Mouse (Mus musculus): ENCODE data around the gene Dhx38. TPM values are rescaled to one million over a fixed set of nuclear protein-coding genes. Genes with fewer than 3 reads are reported as not detected.

Dhx38 gene
- polyA plus RNA-seq, 1 experiment from 2014 or later: 18.5 TPM

DNA sequence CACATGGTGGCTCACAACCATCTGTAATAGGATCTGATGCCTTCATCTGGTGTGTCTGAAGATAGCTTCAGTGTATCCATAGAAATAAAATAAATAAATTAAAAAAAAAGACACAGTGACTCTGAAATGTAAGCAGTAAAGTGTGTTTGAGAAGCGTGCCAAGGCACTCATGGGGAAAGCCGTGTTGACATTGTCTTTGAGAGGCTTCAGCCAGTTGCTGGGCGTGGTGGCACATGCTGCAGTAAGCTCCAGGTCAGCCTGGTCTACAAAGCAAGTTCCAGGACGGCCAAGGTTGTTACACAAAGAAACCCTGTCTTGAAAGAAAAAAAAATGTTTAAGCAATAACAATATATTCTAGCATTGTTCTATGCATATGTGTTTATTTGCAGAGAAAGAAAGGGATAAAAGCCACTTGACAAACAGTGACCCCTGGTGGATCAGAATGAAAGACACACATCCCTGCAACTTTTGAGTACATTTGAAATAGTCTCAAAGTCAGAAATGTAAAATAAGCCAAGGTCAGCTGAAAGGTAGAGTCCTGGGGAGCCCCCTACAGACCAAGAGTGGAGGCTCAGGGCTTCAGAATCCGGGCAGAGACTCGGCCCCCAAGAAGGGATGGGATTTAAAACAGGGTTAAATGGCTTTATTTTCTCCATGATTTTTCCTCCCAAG is 27.6 kb upstream of the Dhx38 start:
- no peaks in the 10 kb centered on the region for H3K9me3 ChIP-seq (replicated peaks; ENCODE audit: control insufficient read depth, low read length, poor library complexity, severe bottlenecking)
- H3K27ac ChIP-seq (ENCODE audit: low read length): no peak overlapping the region
- no peak for ATAC-seq
- no peak overlapping the region for H3K4me3 ChIP-seq (ENCODE audit: low read depth, low read length)
- 0 out of 2 replicates have a peak, but pooled peaks cover 3% of the 10 kb centered on the region for H3K36me3 ChIP-seq (ENCODE audit: control insufficient read depth, insufficient read depth, low read length)
- H3K9ac ChIP-seq (ENCODE audit: low read depth, low read length): no peak overlapping the region
- no peaks in the 10 kb centered on the region for H3K27me3 ChIP-seq (ENCODE audit: control insufficient read depth, insufficient read depth, low read depth, low read length)
- WGBS: 77% methylated on average over 6 of the region's 6 CpGs
- H3K4me2 ChIP-seq (ENCODE audit: low read length): no peak overlapping the region
- no peaks in the 10 kb centered on the region for H3K4me1 ChIP-seq (ENCODE audit: control insufficient read depth, insufficient read depth, low read length)

DNA sequence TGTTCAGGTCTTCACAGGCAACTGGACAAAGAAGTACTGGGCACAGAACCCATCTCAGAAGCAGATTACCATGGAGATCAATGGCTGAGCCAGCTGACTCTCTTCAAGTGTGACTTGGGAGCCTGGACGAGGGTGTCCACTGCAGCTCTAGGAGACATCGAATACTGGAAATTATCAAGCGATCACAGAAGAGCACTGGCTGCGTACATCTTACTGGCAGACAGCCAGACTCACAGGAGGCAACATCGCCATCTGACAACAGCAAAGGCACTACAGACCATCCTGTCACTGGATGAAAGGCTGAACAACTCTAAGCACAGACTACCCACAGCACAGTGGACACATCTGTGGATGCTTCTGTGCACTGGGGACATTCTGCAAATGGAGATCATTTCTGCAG is 26.5 kb upstream of the Dhx38 start:
- Histone ChIP-seq H3K9ac (ENCODE audit: low read depth, low read length) (no peak overlapping the region), H3K27me3 (ENCODE audit: control insufficient read depth, insufficient read depth, low read depth, low read length) (no peaks in the 10 kb centered on the region), H3K4me1 (ENCODE audit: control insufficient read depth, insufficient read depth, low read length) (no peaks in the 10 kb centered on the region), H3K36me3 (ENCODE audit: control insufficient read depth, insufficient read depth, low read length) (0 out of 2 replicates have a peak, but pooled peaks cover 3% of the 10 kb centered on the region), H3K4me3 (ENCODE audit: low read depth, low read length) (no peak overlapping the region), H3K27ac (ENCODE audit: low read length) (no peak overlapping the region), H3K4me2 (ENCODE audit: low read length) (no peak overlapping the region), H3K9me3 (replicated peaks; ENCODE audit: control insufficient read depth, low read length, poor library complexity, severe bottlenecking) (no peaks in the 10 kb centered on the region)
- no peak for ATAC-seq
- WGBS: 86% methylated on average over 5 of the region's 5 CpGs

DNA sequence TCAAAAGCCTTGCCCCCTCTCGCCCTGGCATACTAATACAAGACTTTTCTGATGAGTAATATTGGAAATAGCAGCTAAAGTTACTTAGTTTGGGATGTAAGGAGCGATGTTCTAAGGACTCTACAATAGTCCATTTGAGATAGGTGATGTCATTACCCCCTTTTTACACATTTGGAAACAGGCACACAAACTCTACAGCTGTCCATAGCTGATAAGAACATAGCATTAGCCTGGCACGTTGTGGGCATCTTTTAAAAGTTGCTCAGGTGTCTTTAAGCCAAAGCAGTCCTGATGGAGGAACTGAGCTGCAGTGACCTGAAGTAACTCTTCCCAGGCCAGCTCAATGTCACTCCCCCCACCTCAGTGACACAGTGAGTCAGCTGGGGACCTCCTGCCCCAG is 25.7 kb upstream of the Dhx38 start:
- 87% methylated on average over 3 of the region's 3 CpGs for WGBS
- ATAC-seq: no peak
- H3K9me3 ChIP-seq (replicated peaks; ENCODE audit: control insufficient read depth, low read length, poor library complexity, severe bottlenecking): no peaks in the 10 kb centered on the region
- H3K4me1 ChIP-seq (ENCODE audit: control insufficient read depth, insufficient read depth, low read length): no peaks in the 10 kb centered on the region
- no peak overlapping the region for H3K27ac ChIP-seq (ENCODE audit: low read length)
- no peak overlapping the region for H3K9ac ChIP-seq (ENCODE audit: low read depth, low read length)
- no peaks in the 10 kb centered on the region for H3K27me3 ChIP-seq (ENCODE audit: control insufficient read depth, insufficient read depth, low read depth, low read length)
- H3K36me3 ChIP-seq (ENCODE audit: control insufficient read depth, insufficient read depth, low read length): 0 out of 2 replicates have a peak, but pooled peaks cover 3% of the 10 kb centered on the region
- no peak overlapping the region for H3K4me2 ChIP-seq (ENCODE audit: low read length)
- H3K4me3 ChIP-seq (ENCODE audit: low read depth, low read length): no peak overlapping the region

DNA sequence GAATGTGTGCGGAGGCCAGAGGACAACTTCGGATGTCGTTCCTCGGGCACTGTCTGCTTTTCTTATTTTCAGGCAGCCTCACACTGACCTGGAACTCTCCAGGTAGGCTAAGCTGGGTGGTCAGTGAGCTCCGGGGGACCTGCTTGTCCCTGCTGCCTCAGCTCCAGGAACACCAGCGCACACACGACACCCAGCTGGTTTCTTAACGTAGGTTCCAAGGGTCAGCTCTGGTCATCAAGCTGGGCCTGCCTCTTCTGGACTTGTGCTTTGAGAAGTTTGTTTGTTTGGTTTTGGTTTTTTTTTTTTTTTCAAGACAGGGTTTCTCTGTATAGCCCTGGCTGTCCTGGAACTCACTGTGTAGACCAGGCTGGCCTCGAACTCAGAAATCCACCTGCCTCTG is 25.2 kb upstream of the Dhx38 start:
- H3K9me3 ChIP-seq (replicated peaks; ENCODE audit: control insufficient read depth, low read length, poor library complexity, severe bottlenecking): no peaks in the 10 kb centered on the region
- no peak overlapping the region for H3K4me3 ChIP-seq (ENCODE audit: low read depth, low read length)
- ATAC-seq: no peak
- 0 out of 2 replicates have a peak, but pooled peaks cover 3% of the 10 kb centered on the region for H3K36me3 ChIP-seq (ENCODE audit: control insufficient read depth, insufficient read depth, low read length)
- H3K4me1 ChIP-seq (ENCODE audit: control insufficient read depth, insufficient read depth, low read length): no peaks in the 10 kb centered on the region
- no peak overlapping the region for H3K9ac ChIP-seq (ENCODE audit: low read depth, low read length)
- WGBS: 90% methylated on average over 9 of the region's 9 CpGs
- H3K4me2 ChIP-seq (ENCODE audit: low read length): no peak overlapping the region
- no peak overlapping the region for H3K27ac ChIP-seq (ENCODE audit: low read length)
- no peaks in the 10 kb centered on the region for H3K27me3 ChIP-seq (ENCODE audit: control insufficient read depth, insufficient read depth, low read depth, low read length)

DNA sequence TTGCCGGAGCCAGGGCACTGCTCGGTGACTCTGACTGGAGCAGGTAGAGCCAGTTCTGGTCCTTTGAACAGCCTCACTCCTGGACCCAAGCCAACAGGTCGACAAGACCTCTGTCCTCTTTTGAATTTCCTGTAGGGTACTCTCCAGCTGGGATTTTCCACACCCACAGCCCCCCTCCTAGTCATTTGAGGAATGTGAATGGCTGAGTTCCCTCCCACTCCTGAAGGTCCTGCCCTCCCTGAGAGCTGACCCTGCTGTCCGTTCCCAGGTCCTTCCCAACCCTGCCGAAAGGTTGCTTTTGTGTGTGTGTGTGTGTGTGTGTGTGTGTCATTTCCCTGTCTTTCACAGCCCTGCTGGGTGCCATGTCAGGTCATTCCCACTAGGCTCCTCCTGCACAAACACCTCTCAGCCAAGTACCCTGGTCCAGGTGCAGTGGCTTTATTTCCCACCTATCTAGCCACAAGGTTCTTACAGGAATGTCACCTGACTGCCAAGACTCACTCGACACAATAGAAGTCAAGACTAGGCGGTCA is 21.4 kb upstream of the Dhx38 start:
- no peak overlapping the region for H3K4me3 ChIP-seq (ENCODE audit: low read depth, low read length)
- no peak overlapping the region for H3K27ac ChIP-seq (ENCODE audit: low read length)
- no peak overlapping the region for H3K4me2 ChIP-seq (ENCODE audit: low read length)
- no peaks in the 10 kb centered on the region for H3K9me3 ChIP-seq (replicated peaks; ENCODE audit: control insufficient read depth, low read length, poor library complexity, severe bottlenecking)
- ATAC-seq: no peak
- 79% methylated on average over 7 of the region's 7 CpGs for WGBS
- no peaks in the 10 kb centered on the region for H3K36me3 ChIP-seq (ENCODE audit: control insufficient read depth, insufficient read depth, low read length)
- H3K4me1 ChIP-seq (ENCODE audit: control insufficient read depth, insufficient read depth, low read length): no peaks in the 10 kb centered on the region
- no peaks in the 10 kb centered on the region for H3K27me3 ChIP-seq (ENCODE audit: control insufficient read depth, insufficient read depth, low read depth, low read length)
- no peak overlapping the region for H3K9ac ChIP-seq (ENCODE audit: low read depth, low read length)

DNA sequence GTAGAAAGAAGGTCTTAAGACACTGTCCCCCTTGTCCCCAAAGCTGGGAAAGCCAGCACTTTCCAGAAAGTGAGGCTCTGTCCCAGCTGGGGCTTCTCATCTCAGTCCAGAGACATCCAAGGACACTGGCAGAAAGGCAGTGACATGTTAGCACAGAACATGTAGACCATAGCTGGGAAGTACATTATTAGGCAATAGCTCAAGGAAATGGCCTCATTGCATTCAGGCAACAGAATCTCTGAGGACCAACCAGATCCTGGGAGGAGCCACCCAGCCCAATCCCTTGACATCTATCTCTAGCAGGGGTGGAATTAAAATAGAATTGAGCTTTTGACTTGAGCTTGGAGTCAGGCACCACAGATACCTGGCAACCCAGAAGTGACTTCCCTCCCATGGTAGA is 20.0 kb upstream of the Dhx38 start:
- no peak overlapping the region for H3K4me2 ChIP-seq (ENCODE audit: low read length)
- no peaks in the 10 kb centered on the region for H3K36me3 ChIP-seq (ENCODE audit: control insufficient read depth, insufficient read depth, low read length)
- H3K27me3 ChIP-seq (ENCODE audit: control insufficient read depth, insufficient read depth, low read depth, low read length): no peaks in the 10 kb centered on the region
- no peak for ATAC-seq
- H3K4me3 ChIP-seq (ENCODE audit: low read depth, low read length): no peak overlapping the region
- H3K9me3 ChIP-seq (replicated peaks; ENCODE audit: control insufficient read depth, low read length, poor library complexity, severe bottlenecking): no peaks in the 10 kb centered on the region
- H3K27ac ChIP-seq (ENCODE audit: low read length): no peak overlapping the region
- no peaks in the 10 kb centered on the region for H3K4me1 ChIP-seq (ENCODE audit: control insufficient read depth, insufficient read depth, low read length)
- H3K9ac ChIP-seq (ENCODE audit: low read depth, low read length): no peak overlapping the region

DNA sequence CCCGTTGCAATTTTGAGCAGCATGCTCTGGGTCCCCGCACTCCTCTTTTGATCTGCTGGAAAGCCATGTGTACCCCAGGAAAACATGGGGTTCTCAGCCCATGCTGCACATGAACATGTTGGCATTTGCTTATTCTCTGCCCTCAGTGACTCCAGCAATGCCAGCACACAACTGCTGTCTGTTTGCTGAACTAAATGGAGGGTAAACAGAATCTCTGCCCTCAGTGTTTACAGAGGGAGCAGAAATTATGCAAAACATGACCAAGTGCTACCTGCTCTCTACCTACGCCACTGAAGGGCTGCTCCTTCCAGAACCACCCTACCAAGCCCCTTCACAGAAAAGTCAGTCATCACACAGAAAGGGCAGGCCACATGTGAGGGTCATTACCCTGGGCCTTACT is 19.2 kb upstream of the Dhx38 start:
- WGBS: 86% methylated on average over 3 of the region's 3 CpGs
- Histone ChIP-seq H3K36me3 (ENCODE audit: control insufficient read depth, insufficient read depth, low read length) (no peaks in the 10 kb centered on the region), H3K27me3 (ENCODE audit: control insufficient read depth, insufficient read depth, low read depth, low read length) (no peaks in the 10 kb centered on the region)

DNA sequence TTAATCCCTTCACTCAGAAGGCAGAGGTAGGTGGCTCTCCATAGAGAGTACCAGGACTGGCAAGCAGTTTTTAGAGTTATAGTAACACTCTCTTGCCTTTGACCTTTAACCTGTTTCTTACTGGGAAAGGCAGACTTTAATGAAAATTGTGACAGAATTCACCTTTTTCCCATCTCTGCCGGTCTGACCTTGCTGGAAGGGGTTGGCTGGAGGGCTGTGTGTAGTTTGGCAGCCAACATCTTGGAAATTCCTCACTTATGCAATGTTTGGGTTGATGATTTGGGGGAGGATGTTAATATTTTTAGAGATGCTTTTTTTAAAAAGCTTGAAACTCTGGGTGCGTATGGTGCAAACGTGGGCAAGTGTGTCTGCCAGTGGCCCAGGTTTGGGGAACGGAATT is 18.6 kb upstream of the Dhx38 start:
- Histone ChIP-seq H3K27me3 (ENCODE audit: control insufficient read depth, insufficient read depth, low read depth, low read length) (no peaks in the 10 kb centered on the region), H3K9ac (ENCODE audit: low read depth, low read length) (no peak overlapping the region), H3K36me3 (ENCODE audit: control insufficient read depth, insufficient read depth, low read length) (no peaks in the 10 kb centered on the region), H3K4me3 (ENCODE audit: low read depth, low read length) (no peak overlapping the region), H3K4me2 (ENCODE audit: low read length) (no peak overlapping the region), H3K4me1 (ENCODE audit: control insufficient read depth, insufficient read depth, low read length) (no peaks in the 10 kb centered on the region), H3K9me3 (replicated peaks; ENCODE audit: control insufficient read depth, low read length, poor library complexity, severe bottlenecking) (no peaks in the 10 kb centered on the region), H3K27ac (ENCODE audit: low read length) (no peak overlapping the region)
- no peak for ATAC-seq
- WGBS: 88% methylated on average over 4 of the region's 4 CpGs

More for the DNA sequence above, 19.2 kb upstream of the Dhx38 start:
- Histone ChIP-seq H3K4me3 (ENCODE audit: low read depth, low read length) (no peak overlapping the region), H3K9me3 (replicated peaks; ENCODE audit: control insufficient read depth, low read length, poor library complexity, severe bottlenecking) (no peaks in the 10 kb centered on the region), H3K9ac (ENCODE audit: low read depth, low read length) (no peak overlapping the region), H3K27ac (ENCODE audit: low read length) (no peak overlapping the region), H3K4me1 (ENCODE audit: control insufficient read depth, insufficient read depth, low read length) (no peaks in the 10 kb centered on the region), H3K4me2 (ENCODE audit: low read length) (no peak overlapping the region)
- ATAC-seq: no peak

DNA sequence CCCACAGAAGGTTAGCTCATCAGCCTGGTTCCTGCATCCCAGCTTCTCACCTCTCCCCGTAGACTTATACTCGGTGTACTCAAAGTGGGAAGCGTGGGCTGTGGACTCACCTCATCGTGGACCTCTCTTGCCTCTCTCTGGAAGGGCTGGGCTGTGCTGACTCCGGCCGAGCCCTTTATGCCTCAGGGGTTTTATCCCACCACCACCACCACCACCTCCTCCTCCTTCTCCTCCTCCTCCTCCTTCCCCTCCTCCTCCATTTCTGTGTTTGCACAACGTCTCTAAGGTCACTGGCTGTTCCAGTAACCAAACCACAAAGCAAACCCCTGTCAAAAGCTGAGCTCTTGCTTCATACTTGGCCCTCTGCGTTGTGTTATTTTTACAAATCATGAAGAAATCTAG is 13.2 kb upstream of the Dhx38 start, which contains the start of gene Hp:
Gene Hp (minus strand): TSS at position 273 of the 402 bp plus-strand sequence.
- Histone ChIP-seq H3K9ac (ENCODE audit: low read depth, low read length) (no peak within 1 kb of the TSS), H3K27me3 (ENCODE audit: control insufficient read depth, insufficient read depth, low read depth, low read length) (no peaks in the 10 kb centered on the region), H3K36me3 (ENCODE audit: control insufficient read depth, insufficient read depth, low read length) (no peaks in the 10 kb centered on the region), H3K4me1 (ENCODE audit: control insufficient read depth, insufficient read depth, low read length) (no peaks in the 10 kb centered on the region), H3K9me3 (replicated peaks; ENCODE audit: control insufficient read depth, low read length, poor library complexity, severe bottlenecking) (no peaks in the 10 kb centered on the region), H3K4me3 (ENCODE audit: low read depth, low read length) (no peak within 1 kb of the TSS), H3K27ac (ENCODE audit: low read length) (no peak within 1 kb of the TSS), H3K4me2 (ENCODE audit: low read length) (no peak within 1 kb of the TSS)
- 70% methylated on average over 8 of the region's 8 CpGs for WGBS
- ATAC-seq: no peak
